Mouse (Mus musculus) Muller cell, postnatal 12 days (primary cell): ENCODE measurements at regions not wholly inside any gene's neighbourhood (a gene's known extent, or its start where the extent isn't known, plus 50 kb on each side); places are given as distances from the start of the nearest gene placed in this dataset.

Experiments
- DNase-seq: peaks from one replicate; pipeline ENCODE4 v3.0.0-alpha.2; 2015; ENCODE audit errors: inconsistent ontology term

DNA sequence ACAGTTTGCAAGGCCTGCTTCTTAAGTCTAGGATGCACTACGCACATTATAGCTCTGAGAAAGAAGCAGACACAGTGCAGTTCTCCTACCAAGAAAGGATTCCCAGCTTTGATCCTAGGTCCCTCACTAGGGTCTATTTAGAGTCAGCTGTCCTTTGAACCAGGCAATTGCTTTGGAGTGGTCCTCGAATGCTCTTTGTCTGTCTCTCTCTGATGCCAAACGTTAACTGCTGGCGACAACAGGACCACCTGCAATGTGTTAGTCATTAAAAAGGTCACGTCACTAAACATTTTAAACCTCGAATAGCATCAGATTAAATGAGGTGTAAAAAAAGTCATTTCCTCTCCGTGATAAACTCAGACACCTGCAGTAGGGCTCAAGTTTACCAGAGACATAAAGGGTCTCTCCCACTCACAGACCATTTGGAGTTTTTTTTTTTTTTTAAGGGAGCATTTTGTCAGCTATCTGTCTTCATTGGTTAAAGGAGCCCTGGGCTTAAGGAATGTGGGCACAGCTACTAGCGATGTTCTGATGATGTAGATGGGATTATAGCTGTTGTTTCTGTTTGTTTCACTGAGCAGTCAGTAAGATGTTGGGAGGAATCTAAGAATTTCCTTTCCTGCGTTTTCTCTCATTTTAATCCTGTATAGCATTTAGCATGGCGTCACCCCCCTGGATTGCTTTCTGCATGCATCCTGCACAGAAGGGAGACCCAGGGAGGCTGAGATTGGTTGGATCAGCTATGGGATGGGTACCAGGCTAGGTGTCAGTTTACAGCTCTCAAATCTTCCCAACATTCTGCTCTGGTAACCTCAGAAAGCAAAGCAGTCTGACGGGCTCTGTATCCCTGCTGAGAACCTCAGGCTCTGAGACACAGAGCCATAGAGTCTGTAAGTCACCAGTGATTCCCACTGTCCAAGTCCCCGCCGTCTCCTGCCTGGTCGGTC lies 615.3 kb upstream of the Sall1 start:
- DNase-seq: peak; percentile 32

DNA sequence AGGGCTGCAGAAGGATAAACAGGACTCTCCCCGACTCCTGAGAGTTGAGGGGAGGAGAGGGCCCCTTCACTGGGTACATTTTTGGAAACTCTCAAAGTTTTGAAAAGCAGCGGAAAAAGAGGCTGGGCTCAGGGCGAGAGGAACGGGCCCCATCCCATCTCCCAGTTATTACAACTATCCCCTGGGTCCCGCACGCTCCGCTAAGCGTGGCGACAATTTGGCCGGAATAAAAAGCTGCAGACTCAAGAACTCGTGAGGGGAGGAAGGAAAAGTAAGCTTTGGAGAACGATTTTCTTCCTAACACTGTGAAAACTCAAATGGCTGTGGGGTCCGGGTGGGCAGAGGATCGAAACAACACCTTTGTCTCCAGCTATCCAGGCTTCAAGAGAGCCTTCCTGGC lies 611.4 kb upstream of the Sall1 start:
- DNase-seq: no peak

DNA sequence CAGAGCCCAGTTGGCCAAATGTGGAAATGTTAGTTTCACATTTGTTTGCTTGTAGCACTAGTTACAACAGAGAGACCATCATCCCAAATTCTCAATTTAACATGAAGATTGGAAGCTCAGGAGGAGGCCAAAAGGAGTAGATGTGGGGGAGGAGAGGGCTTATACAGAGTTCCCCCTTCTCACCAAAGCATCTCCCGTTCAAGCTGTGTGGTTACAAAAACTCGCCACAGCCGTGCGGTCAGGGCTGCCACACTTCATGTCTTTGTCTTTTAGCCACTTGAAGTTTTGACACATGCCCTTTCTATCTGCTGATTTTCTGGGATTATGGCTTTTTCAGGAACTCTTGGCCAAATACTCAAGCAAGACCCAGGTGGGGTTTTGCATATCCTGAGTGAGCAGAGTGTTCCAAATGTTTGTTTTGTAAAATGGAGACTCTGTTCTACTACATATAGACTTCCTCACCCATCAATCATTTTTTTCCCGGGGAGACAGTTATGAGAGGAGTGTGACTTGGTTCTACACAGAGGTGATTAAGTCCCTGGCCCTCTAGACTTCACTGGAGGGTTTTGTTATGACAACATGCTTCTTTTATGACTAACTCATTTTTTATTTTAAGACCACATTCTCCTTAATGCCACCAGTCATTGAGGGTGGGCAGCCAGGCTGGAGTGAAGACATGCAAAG lies 605.4 kb upstream of the Sall1 start:
- DNase-seq: no peak

DNA sequence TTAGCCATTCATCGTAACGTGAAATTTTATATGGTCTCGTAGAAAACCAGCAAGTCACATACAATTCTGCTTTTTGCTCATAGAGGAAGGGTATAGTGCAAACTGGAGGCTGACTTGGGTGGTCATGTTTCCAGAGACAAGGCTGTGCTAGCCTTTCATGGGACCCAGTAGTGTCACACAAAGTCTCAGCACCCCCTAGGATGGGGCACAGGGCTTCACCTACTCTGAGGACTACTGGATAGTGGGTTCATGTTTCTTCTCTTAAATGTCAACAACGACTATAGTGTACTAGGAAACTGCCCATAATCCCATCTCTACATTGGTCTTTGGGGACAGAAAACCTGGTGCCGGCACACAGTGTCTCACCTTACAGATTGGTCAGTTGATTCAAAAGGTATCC lies 603.0 kb upstream of the Sall1 start:
- no peak for DNase-seq

DNA sequence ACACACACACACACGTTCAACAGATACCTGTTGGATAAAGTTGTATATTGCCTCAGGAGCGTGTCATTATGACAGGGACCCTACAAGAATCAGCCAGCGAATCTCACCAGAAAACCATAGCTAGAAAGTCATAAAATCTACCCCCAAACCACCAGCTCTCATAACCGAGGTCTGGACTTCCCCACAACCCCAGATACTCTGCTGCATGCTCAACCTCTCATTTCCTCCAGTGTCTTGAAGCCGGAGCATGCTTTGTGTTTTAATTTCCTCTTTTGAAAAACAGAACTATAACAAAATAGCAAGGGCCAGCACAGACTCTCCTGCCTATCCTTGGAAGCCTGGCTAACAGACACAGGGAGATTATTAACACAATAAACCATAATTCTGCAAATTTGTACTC lies 597.4 kb upstream of the Sall1 start:
- DNase-seq: no peak

DNA sequence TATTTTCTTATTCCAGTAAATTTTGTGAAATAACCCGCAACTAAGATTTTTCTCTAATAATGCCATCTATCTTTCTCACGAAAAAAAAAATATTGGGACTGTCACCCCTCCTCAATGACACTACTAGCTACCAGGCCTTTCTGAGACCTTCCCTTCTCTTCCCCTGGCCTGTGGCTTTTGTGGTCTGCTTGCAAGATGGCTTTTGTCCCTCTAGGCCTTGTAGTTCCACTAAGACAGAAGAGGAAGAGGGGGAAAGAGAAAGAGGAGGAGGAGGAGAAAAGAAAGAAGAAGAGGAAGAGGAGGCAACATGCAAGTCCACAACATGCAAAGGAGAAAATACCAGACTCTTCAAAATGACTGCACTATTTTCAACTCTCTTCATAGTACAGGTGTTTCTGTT lies 590.9 kb upstream of the Sall1 start:
- DNase-seq: no peak

DNA sequence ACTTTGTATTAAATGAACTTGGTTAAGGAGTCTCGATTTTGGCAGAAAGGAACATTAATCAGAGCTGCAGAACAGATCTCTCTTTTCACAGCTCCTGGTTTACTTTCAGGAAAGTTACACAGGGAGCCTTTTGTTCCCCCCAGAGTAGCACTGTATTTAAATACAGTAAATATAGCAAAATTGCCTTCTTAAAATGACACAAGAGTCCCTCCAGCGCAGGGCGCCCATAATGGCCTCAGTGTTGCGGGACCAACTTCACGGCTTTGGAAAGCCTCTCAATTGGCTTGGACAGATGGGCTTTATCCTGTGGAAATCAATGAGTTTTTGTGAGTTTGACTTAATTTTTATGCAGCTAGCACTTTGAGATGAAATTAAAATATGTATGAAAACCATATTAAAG lies 588.3 kb upstream of the Sall1 start:
- no peak for DNase-seq

DNA sequence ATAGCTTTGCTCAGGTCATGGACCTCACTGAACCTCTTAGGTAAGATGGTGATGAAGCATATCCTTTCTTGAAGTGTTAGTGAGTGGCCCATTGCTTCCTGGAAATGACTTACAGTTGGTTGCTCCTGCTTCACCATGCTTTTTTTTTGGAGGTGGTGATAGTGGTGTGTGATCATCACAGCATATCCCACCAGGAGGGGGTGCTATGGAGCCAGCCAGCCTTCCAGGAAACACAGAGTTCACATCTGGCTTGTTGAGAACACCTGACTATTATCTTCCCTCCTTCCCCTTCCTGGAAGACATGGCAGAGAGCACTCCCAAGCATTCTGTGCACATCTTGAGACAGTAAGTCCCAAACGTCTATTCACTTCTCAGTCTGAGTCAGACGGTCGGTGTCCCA lies 586.6 kb upstream of the Sall1 start:
- no peak for DNase-seq

DNA sequence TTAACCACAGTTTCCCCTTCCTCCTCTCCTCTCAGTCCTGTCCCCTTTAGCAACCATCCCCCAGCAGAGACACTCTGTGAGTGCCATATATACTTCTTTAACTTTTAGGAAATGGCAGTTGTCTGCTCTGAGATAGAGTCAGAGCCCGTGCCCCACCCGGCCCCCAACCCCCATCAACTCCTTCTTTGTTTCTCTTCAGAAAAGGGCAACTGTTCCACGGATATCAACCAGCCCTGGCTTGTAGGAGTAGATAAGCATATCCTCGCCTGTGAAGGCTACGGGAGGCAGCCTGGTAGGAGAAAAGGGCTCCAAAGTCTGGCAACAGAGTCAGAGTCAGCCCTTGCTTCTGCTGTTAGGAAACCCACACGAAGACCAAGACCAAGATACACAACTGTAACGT lies 574.1 kb upstream of the Sall1 start:
- no peak for DNase-seq

DNA sequence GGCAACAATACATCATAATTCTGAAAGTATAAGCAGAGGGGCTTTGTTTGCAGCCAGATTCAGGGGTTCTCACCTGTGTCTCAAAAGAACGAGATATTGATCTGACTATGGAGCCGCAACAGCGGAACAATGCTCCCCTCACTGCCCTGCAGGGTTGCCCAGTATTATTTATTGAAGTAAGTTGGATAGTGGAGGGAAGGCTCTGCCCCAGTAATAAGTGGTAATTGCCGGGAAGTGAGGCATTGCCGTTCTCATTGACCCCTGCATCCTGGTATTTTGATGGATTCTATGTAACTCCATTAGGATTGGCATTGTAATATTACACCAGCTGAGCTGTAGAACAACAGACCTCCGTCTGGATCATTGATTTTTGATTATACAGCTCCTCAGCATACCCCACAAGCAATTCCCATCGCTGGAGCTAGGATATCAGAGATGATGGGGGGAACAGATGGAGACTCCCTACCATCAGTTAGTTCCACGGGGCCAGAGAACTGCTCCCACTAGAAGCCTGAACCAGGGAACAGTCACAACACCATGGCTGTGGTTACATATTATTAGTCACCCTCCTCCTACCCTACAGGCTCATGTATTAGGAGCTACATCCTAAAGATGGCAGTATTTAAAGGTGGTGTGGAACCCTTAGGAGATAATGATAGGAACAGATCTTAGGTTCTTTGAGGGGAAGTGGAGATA lies 572.0 kb upstream of the Sall1 start:
- no peak for DNase-seq

DNA sequence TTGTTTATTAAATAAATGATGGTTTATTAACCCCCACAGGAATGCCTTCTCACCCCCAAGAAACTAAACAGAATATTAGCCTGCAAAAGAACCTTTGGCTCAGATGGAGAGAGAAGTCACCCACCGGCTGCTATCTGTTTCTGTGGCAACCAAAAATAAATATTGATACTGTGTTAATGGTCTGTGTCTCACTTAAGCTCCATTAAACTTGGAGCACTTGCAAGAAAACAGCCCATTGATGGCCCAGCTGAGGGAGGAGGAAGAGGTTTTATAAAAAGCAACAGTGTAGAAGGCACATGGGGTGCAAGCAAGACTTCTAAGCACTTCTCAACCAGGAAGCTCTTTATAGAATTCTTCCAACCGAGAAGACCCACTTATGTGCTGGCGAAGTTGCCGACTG lies 565.1 kb upstream of the Sall1 start:
- no peak for DNase-seq

DNA sequence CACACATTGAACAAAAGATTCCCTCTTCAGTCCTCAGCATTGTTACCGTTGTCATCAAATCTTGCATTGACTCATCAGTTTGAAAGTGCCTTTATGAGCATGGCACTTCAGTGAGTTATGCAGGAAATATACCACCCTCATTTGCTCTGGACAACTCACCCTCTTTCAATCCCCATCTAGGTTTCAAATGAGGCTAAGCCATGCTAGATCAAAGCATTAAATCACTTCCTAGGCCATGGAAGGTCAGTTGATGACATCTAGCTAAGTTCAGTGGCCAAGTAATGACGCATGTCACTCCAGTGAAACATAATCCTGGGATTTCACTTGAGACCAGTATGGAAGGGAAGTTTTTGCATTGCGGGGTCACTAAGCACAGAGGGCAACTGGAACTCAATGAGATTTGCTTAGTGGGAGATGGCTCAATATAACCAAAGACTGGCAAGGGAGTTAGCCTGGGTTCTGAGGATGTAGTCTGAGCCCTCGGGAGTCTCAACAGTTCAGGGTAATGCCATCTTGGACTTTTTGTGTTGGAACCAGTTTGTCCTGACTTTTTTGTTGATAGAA lies 562.0 kb upstream of the Sall1 start:
- DNase-seq: peak; percentile 11

DNA sequence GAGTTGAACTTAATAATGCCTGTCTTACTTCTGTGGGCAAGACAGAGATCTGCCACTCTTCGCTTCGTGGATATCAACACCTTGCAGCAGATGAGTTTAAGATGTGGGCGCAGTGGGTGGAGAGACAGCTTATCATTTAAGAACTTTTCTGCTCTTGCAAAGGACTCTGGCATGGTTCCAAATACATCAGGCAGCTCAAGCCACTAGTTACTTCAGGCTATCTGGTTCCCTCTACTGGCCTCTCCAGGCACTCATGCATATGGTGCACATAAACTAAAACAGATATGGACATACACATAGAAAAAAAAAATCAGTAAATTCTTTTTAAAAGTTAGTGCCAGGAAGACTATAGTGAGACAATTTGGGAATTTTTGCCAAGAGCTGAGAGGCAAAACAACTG lies 560.5 kb upstream of the Sall1 start:
- no peak for DNase-seq

DNA sequence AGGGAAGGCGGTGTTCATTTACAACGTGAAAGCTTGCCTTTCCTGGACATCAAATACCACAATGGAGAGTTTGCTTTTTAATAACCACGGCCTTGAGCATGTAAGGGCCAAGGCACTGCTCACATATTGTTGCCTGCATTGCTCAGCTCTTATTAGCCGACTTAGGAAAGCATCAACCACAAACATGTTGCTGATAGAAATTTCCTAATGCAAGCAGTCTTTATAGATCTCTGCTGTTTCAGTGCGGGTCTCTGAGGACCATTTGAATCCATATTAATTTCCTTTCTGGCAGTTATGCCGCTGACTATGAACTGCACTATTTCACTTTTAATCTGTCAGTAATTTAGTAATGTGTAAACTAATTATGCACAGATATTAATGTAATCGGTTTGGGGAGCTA lies 552.4 kb upstream of the Sall1 start:
- no peak for DNase-seq

DNA sequence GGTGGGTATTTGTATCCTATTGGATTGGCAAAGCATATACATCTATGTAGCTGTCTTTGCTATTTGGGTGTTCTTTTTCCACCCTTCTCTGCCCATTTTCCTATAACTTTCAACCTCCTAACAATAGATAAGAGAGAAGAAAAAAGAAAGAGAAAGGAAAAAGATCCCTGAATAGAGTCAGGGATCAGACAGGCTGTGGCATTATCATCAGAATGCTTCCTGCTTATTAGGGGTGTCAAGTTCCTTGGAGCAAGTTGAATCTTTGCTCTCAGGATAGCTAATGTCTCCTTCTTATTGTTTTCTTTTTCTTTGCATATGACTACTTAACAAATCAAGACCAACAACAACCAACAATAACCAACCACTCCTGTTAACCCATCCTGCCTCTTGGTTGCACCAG lies 539.1 kb upstream of the Sall1 start:
- no peak for DNase-seq

DNA sequence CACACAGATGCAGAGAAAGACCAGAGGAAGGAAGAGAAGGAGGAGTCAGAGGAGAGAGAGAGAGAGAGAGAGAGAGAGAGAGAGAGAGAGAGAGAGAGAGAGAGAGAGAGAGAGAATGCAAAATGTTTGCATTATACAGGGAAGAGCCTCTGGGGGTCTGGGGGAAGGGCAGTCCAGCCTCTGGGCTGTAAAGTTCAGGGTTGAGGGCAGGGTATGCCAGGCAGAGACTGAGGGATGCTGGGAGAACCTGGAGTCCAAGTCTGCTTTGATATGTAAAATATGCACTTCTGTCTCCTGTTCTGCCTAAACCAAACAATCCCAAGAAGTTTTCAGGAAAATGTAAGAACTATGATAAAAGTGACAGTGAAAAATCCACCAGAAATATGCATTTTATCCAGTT lies 538.6 kb upstream of the Sall1 start:
- no peak for DNase-seq

DNA sequence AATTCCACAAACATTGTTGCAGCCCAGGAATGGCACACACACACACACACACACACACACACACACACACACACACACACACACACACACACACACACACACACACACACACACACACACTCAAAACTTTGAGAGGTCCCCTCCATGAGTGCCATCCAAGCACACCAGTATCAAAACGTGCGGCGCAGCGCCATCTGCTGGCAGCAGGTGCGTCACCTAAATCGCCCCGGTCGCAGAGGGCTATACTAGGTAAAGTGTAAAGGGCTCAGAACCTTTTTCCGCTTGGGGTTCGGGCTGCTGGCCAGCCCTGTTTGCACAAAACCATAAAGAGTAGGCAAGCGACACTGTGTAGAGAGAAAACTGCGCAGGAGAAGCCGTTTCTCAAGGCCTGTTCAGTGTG lies 527.9 kb upstream of the Sall1 start:
- peak; percentile 58 for DNase-seq

DNA sequence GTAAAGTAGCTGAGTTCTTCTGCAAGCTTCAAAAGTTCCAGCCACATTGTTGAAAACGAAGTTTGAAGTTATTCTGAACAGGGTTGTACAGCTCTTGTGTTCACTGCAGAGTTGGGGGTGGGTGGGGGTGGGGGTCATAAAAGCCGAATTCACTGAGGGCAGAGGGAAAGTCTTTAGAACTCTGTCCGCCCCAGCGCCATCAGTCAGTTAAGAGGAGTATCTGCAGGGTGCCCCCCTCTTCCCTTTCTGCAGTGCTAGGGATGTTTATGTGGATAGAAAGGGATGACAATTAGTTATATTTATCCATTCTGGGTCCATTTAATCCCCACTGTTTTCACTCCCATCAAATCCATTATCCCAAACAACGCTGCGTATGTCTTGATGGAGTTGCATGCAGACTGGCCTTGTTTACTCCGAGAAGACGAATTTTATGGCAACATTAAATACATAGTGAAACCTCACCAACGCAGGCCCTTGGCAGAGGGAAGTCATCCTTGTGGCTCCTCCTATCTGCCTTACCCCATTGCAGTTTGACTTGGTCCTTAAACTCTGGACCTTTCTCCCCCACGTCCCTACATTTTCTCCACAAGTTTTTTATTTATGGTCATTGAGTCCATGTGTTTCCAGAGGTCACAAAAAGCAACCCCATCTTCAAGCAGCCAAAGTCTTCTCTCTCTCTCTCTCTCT lies 526.8 kb upstream of the Sall1 start:
- DNase-seq: no peak

DNA sequence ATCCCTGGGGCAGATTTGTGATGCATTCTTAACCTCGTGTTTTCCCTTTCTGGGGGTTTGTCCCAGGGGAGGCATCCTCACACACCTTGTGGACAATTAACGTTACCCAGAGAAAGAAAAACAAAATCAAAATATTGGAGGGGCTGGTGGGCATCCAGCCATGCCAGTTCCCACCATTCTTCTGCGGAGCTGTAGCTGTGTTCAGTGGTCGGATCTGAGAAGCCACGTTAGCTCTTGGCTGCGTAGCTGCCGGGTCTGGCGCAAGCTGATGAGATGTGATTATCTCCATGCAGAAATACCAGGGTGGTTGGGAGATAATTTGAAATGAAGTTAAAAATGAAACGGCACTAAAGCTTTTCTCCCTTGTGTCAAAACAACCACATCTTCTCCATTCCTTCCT lies 525.4 kb upstream of the Sall1 start:
- DNase-seq: no peak

DNA sequence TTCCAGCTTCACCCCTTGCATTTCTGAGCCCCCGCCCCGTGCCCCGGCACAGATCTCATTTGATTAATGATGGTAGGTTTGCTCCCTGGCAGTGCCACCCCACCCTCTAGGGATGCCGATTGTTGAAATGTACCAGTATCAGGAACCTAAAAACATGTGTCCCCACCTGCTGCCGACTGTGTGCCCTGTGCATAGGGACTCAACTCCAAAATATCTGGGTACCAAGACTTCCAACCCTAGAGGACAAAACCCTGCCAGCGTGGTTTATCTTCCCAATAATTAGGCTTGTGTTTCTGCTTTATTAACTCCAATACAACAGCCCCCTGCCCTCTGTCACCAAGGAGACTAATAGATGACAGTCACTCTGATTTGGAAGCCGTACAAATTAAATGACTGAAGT lies 524.7 kb upstream of the Sall1 start:
- no peak for DNase-seq

DNA sequence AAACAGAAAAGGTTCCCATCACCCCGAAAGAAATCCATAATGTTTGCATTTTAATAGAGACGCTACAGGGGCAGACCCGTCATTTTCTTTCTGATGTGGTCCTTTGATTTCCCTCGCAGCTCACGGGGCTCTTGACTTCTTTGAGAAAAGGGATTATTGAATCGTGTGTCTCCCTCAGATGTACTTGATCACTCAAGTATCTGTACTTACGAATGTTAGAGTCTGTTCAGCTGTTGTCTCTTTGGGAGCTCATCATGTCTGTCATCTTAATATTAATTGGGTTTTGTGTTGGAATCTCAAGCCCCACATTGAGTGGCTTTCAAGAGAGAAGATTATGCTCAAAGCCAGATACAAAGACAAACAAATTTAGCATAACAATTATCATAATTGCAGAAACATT lies 523.0 kb upstream of the Sall1 start:
- no peak for DNase-seq

DNA sequence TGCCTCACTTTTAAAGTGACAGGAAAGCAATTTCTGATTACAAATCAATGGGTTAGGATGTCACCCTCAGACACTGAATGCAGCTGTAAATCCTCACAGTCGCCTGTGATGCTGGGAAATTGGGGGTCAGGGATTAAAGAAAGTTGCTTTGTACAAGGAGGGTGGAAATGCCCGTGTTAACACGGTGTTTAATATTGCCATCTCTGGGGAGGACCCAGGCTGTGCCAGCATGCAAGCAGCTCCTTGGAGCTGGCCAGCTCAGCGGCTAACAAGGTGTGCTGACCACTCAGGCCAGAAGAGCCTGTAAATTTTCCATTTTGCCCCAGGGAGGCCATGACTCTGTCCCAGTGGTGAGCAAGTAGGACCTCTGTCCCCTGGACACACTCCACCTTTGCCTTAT lies 522.5 kb upstream of the Sall1 start:
- DNase-seq: no peak
